Mouse (Mus musculus) hindbrain, embryonic 11.5 days (tissue): ENCODE data around the gene Ciapin1. TPM values are rescaled to one million over a fixed set of nuclear protein-coding genes. Genes with fewer than 3 reads are reported as not detected.

Experiments used
- ATAC-seq: fragments of 200-750 bp; cut with Nextera tagmentation; 2 replicates; pipeline ENCODE4 v1.8.0; 2017; ENCODE audit warnings: mild to moderate bottlenecking, moderate TSS enrichment, moderate library complexity; ENCODE audit not compliant: low FRiP score
- DNase-seq: peaks from one replicate; pipeline ENCODE4 v3.0.0-alpha.2; 2015; ENCODE audit warnings: low spot score
- H3K27ac ChIP-seq: fragments of 300-500 bp; sonication (generic); 2 replicates; pipeline ENCODE4 v1.5.1; 2014; ENCODE audit warnings: mild to moderate bottlenecking, low read depth, low read length
- H3K27me3 ChIP-seq: fragments of 300-500 bp; sonication (generic); 2 replicates; pipeline ENCODE4 v1.6.1; 2014; ENCODE audit warnings: mild to moderate bottlenecking, low read length, moderate library complexity, mixed read lengths; ENCODE audit not compliant: control insufficient read depth, insufficient read depth
- H3K36me3 ChIP-seq: fragments of 300-500 bp; sonication (generic); 2 replicates; pipeline ENCODE4 v1.6.1; 2014; ENCODE audit warnings: mild to moderate bottlenecking, low read length, moderate library complexity, mixed read lengths; ENCODE audit not compliant: control insufficient read depth, insufficient read depth
- H3K4me1 ChIP-seq: fragments of 300-500 bp; sonication (generic); replicated peaks from 2 replicates; pipeline ENCODE4 v1.6.1; 2014; ENCODE audit warnings: low read length, mixed read lengths; ENCODE audit not compliant: control insufficient read depth, insufficient read depth
- H3K4me2 ChIP-seq: fragments of 300-500 bp; sonication (generic); replicated peaks from 2 replicates; pipeline ENCODE4 v1.6.1; 2014; ENCODE audit warnings: mild to moderate bottlenecking, low read depth, low read length
- H3K4me3 ChIP-seq: fragments of 300-500 bp; sonication (generic); 2 replicates; pipeline ENCODE4 v1.5.1; 2014; ENCODE audit warnings: low read depth, low read length
- H3K9ac ChIP-seq: fragments of 300-500 bp; sonication (generic); 2 replicates; pipeline ENCODE4 v1.6.1; 2014; ENCODE audit warnings: low read depth, low read length
- H3K9me3 ChIP-seq: fragments of 300-500 bp; sonication (generic); 2 replicates; pipeline ENCODE4 v1.6.1; 2016; ENCODE audit warnings: low read length; ENCODE audit not compliant: control insufficient read depth
- WGBS: fragments of 180-500 bp; shearing (Covaris S2); extraction: QIAGEN DNeasy Blood & Tissue Kit; methylation state at CpG from one replicate; pipeline ENCODE4 v1.1.7; 2014; 5-methylcytosine and 5-hydroxymethylcytosine counted together
- polyA plus RNA-seq: library from polyadenylated mRNA; unstranded; fragments of >200 nt; fragmentation: Nextera tagmentation; extraction: Ambion mirVana; gene quantifications from 2 replicates; pipeline ENCODE4 v1.2.1, GENCODE M21; 2014

The Ciapin1 gene
- polyA plus RNA-seq, 1 experiment from 2014 or later, result 124 TPM

DNA sequence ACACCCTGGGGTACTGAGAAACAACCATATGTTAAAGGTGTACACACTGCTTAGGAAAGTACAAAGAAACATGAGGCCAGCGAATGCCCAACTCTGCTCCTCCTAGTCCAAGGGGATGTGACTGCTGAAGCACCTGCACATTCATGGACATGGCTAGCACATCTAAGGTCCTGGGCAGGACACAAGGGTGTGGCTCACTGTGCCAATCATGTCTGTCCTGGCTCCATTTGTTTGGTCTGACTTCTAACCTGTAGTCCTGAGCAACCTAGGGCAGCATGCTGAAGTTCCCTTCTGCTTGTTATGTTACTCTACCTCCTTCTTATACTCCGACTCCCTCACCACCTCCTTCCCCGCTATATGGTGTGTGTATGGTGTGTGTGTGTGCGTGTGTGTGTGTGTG lies 43.8 kb downstream of the Ciapin1 start:
- no peak overlapping the region for H3K27ac ChIP-seq
- DNase-seq, result no peak
- no peak overlapping the region for H3K9ac ChIP-seq
- H3K4me1 ChIP-seq, result no peaks in the 10 kb centered on the region
- no peak overlapping the region for H3K4me2 ChIP-seq
- no peaks in the 10 kb centered on the region for H3K36me3 ChIP-seq
- no peaks in the 10 kb centered on the region for H3K9me3 ChIP-seq
- 86% methylated on average over 4 of the region's 4 CpGs for WGBS
- ATAC-seq, result no peak
- no peak overlapping the region for H3K4me3 ChIP-seq
- H3K27me3 ChIP-seq, result no peaks in the 10 kb centered on the region

DNA sequence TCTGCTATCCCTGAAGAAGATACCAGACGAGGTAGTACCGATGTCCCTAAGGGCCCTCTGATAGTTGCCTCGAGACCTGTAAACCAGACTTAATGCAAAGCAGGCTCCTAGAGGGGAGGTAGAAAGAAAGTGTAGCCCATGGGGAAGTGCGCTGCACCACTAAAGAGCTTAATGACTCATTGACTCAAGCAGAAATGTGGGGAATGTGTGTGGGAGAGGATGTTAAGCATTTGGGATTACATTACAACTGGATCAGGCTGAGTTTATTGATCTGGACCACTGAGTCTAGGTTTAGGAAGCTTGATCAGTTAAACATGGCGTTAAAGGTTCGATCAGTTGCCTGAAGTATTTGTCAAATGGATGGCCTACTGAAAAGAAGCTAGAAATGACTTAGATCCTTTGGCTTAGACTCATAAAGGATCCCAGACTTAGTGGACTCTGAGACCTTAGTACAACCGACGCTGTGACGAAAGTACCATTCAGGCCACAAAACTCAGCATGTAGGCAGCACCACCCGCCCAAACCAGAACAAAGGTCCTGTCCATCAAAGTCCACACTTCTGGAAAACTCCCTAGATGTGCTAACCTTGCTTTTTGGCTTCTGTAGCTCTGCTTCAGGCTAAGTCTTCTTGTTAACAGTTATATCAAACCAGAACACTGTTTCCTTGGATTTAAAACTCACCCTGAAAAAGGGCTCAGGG lies 48.8 kb downstream of the Ciapin1 start:
- no peak overlapping the region for H3K27ac ChIP-seq
- H3K9me3 ChIP-seq, result no peaks in the 10 kb centered on the region
- no peaks in the 10 kb centered on the region for H3K27me3 ChIP-seq
- WGBS, result 66% methylated on average over 10 of the region's 10 CpGs
- DNase-seq, result no peak
- no peak for ATAC-seq
- no peak overlapping the region for H3K4me3 ChIP-seq
- H3K36me3 ChIP-seq, result no peaks in the 10 kb centered on the region
- no peaks in the 10 kb centered on the region for H3K4me1 ChIP-seq
- H3K4me2 ChIP-seq, result no peak overlapping the region
- H3K9ac ChIP-seq, result no peak overlapping the region

DNA sequence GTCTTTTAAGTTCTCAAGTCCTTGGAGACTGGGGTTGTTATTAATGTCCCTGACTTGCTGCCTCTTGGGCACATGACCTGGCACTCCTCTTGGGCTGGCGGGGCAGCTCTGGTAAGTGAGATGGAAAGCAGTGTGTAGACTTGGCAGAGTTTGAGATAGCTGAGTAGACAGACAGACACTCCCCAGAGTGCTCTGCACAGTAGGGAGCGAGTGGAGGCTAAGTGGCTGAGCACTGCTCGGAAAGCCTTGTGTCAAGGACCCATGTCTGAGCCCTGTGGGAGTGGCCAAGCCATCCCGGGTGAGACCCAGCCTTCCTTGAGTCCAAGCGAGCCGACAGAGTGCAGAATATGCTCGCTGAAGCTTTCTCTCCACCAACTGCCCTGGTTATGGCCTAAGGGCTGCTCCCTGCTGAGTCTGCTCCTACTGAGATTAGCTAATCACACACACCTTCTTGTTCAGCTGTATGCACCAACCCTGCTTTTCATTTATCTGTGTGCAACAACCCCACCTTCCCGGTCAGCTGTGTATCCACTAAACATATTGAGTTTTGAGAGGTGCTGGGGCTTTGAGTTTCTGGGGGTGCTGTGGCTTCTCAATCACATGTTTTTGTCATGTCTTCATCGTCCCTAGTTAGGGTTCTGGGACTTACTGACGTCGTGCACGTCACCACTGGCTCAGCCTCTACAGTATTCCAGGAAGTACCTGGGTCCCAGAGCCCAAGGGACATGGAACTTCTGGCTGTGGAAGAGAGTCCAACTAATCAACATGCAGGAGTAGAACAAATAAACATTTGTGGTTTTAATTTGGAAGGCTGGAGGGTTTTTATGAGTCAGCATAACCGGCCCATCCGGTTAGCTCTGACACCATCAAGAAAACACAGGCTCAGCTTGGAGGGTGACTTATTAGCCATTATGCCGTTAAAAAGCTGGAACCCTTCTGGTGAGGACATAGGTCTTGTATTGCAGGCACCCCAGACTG lies 50.3 kb downstream of the Ciapin1 start:
- Histone ChIP-seq H3K9me3 (no peaks in the 10 kb centered on the region), H3K9ac (no peak overlapping the region), H3K27ac (no peak overlapping the region), H3K36me3 (no peaks in the 10 kb centered on the region), H3K4me1 (no peaks in the 10 kb centered on the region), H3K27me3 (no peaks in the 10 kb centered on the region), H3K4me2 (no peak overlapping the region), H3K4me3 (no peak overlapping the region)
- 75% methylated on average over 15 of the region's 15 CpGs for WGBS
- ATAC-seq (no peak), DNase-seq (no peak)

DNA sequence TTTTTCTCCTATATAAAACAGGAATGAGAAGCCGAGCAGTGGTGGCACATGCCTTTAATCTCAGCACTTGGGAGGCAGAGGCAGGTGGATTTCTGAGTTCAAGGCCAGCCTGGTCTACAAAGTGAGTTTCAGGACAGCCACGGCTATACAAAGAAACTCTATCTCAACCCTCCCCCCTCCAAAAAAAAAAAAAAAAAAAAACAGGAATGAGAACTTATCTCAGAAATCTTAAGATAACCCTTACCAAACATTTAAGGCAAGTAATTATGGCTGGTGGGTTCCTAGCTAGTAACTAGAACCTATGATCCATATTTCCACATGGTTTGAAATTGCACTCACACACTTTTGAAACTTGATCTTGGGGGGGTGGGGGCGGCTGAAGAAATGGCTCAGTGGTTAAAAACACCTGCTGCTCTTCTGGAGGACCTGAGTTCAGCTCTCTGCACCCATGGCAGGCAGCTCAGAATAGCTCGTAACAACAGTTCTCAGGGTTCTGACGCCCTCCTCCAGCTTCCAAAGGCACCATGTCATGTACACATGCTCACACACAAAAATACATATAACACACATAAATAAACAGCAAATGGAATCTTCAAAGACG lies 52.1 kb downstream of the Ciapin1 start:
- ATAC-seq, result no peak
- no peak for DNase-seq
- 72% methylated on average over 6 of the region's 6 CpGs for WGBS

DNA sequence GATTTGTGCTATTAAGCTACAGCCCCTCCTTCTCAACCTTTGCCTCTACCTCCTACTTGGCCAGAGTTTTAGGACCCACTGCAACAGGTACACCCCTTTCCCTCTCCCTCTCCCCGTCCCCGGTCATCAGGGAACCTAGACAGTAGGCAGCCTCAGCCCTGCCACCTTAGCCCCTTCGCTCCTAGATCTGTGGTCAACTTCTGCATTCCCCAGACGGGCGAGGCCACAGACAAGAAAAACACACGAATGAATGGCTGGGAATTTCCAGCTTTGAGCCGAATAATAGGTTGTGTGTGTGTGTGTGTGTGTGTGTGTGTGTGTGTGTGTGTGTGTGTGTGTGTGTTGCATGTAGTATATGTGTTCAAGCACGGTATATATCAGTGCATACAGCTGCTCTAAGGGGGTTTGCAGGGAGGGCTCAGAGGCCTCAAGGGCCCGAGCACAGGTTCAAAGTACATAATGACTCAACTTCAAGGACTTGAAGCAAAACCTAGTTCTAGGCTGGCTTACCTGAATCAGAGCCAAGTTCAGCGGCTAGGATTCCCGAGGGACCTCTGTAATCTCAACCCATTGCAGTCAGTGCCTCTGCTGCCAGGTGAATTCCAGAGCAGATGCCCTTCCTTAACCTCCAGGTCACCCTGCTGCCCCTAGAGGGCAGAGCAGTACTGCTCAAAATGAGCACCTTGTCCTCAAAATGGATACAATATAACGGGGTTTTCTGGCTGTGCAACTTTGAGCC lies 52.7 kb downstream of the Ciapin1 start:
- Histone ChIP-seq H3K9ac (no peak overlapping the region), H3K27ac (no peak overlapping the region), H3K4me3 (no peak overlapping the region), H3K36me3 (no peaks in the 10 kb centered on the region), H3K27me3 (no peaks in the 10 kb centered on the region), H3K4me2 (no peak overlapping the region), H3K4me1 (no peaks in the 10 kb centered on the region), H3K9me3 (no peaks in the 10 kb centered on the region)
- 70% methylated on average over 12 of the region's 12 CpGs for WGBS
- ATAC-seq (no peak), DNase-seq (no peak)

More for the DNA sequence above, 52.1 kb downstream of the Ciapin1 start:
- Histone ChIP-seq H3K27me3 (no peaks in the 10 kb centered on the region), H3K27ac (no peak overlapping the region), H3K9me3 (no peaks in the 10 kb centered on the region), H3K4me2 (no peak overlapping the region), H3K4me3 (no peak overlapping the region), H3K36me3 (no peaks in the 10 kb centered on the region), H3K4me1 (no peaks in the 10 kb centered on the region), H3K9ac (no peak overlapping the region)

DNA sequence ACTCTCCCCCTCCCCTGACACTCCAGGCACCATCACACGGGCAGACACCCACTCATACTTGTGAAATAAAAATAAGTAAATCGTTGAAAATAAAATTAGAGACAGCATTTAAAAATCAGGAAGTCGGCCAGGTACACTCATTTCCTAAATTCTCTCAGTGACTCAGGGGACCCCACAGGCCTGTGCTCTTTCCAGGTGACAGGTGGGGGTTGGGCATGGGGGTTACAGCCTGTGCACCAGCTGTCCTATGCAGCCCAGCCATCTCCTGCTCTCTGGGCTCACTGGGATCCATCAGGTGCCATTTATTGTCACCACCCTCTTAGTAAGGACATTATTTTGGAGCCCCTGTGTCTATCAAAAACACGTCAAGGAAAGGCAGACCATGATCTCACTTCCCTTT lies 54.3 kb downstream of the Ciapin1 start:
- no peaks in the 10 kb centered on the region for H3K9me3 ChIP-seq
- H3K9ac ChIP-seq, result no peak overlapping the region
- no peaks in the 10 kb centered on the region for H3K27me3 ChIP-seq
- no peaks in the 10 kb centered on the region for H3K36me3 ChIP-seq
- ATAC-seq (no peak), DNase-seq (no peak)
- no peak overlapping the region for H3K4me3 ChIP-seq
- H3K4me2 ChIP-seq, result no peak overlapping the region
- no peak overlapping the region for H3K27ac ChIP-seq
- no peaks in the 10 kb centered on the region for H3K4me1 ChIP-seq
- 79% methylated on average over 4 of the region's 4 CpGs for WGBS

DNA sequence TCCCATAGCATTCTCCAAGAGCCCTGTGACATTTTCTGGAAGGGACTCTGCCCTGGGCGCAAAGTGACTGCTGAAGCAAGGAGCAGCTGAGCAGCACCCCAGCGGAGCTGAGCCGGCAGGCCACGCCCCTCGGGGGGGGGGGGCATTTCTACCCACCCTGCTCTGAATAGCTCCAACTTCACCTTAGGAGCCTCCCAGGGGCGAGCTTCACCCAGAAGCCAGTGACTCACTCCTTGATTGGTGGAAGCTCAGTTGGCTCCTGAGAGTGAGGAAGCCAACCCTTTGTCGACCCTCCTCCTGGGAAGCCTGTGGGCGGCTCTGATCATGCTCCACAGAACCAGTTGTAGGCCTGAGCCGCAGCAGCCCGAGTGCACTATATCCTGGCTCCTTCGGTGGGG lies 56.3 kb downstream of the Ciapin1 start:
- Histone ChIP-seq H3K4me1 (no peaks in the 10 kb centered on the region; the same call in 1 of the 2 replicates), H3K4me2 (no peak overlapping the region), H3K36me3 (no peaks in the 10 kb centered on the region), H3K27ac (no peak overlapping the region), H3K9me3 (no peaks in the 10 kb centered on the region), H3K4me3 (no peak overlapping the region), H3K27me3 (no peaks in the 10 kb centered on the region), H3K9ac (no peak overlapping the region)
- DNase-seq (peak; percentile 17), ATAC-seq (no peak; the same call in 1 of the 2 replicates)
- WGBS, result 9% methylated on average over 11 of the region's 11 CpGs

DNA sequence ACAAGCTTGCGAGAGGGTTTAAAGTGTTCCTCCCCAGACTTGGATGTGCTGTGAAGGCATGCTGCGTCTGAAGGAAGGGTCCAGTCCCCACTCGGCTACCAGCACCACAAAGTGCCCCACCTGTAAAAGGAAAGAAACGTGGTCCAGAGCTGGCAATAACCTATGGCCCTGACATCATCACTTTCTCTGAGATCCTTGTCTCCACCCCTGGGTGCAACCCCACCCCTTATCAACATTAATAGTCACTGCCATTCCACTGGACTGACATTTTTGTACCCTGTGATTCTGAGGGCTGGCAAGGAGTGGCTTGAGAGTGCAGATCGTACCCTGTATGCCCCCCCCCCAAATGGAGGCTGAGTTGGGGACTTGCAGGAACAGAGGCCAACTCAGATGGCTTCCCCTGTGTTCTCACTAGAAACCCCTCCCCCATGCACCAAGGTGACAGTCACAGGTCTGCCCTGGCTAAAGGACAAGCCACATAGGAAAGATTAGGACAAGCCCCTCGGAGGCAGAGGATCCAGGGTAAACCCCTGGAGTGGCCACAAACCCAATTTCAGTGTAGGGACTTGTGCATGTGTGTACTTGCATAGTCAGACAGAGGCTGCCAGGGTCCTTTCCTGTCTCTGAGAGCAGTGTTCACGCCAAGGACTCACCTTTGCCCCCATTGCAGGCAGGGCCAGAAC lies 56.9 kb downstream of the Ciapin1 start:
- H3K4me3 ChIP-seq, result no peak overlapping the region
- H3K4me2 ChIP-seq, result no peak overlapping the region
- no peaks in the 10 kb centered on the region; the same call in 1 of the 2 replicates for H3K4me1 ChIP-seq
- DNase-seq (no peak), ATAC-seq (no peak)
- no peaks in the 10 kb centered on the region for H3K27me3 ChIP-seq
- H3K9ac ChIP-seq, result no peak overlapping the region
- H3K9me3 ChIP-seq, result no peaks in the 10 kb centered on the region
- H3K27ac ChIP-seq, result no peak overlapping the region
- WGBS, result 61% methylated on average over 7 of the region's 7 CpGs
- H3K36me3 ChIP-seq, result no peaks in the 10 kb centered on the region
